Mouse (Mus musculus): Measurements from ENCODE around the gene Plch2. TPM values are rescaled to one million over a fixed set of nuclear protein-coding genes. Genes with fewer than 3 reads are reported as not detected.

Plch2 gene
- polyA plus RNA-seq, 2 experiments, result 0.04 to 0.09 TPM

- DNase-seq (ENCODE audit: low read depth in 3 of 3, low spot score in 3 of 3) (no peak), ATAC-seq (ENCODE audit: insufficient read depth) (no peak)
- no peak for TF ChIP-seq EP300 (IDR thresholded peaks at IDR 0.05; ENCODE audit: low read depth)
- TF ChIP-seq CTCF (IDR thresholded peaks at IDR 0.05; ENCODE audit: low read depth), result no peak
- WGBS (ENCODE audit: insufficient replicate concordance), result 2% methylated on average over 10 of the region's 10 CpGs
- Histone ChIP-seq H3K4me2 (ENCODE audit: low read depth) (no peak overlapping the region), H3K27ac (no peak overlapping the region), H3K27me3 (ENCODE audit: control insufficient read depth, insufficient read depth, low read length) (no peaks in the 10 kb centered on the region), H3K9ac (replicated peaks) (no peak overlapping the region), H3K9me3 (ENCODE audit: control insufficient read depth, low read length) (no peaks in the 10 kb centered on the region), H3K4me3 (ENCODE audit: insufficient read depth in 1 of 2, low read depth in 2 of 2, low read length in 2 of 2) (no peak overlapping the region), H3K36me3 (replicated peaks; ENCODE audit: control insufficient read depth, insufficient read depth, low read depth) (no peaks in the 10 kb centered on the region), H3K4me1 (replicated peaks; ENCODE audit: control insufficient read depth in 2 of 2, insufficient read depth in 2 of 2, low read length in 1 of 2) (no peaks in the 10 kb centered on the region)
Observed at GRCm38 (mm10) chr4:155019336-155019847, 37.2 kb downstream of the Plch2 start.

GRCm38 (mm10) chr4:155018601-155019335 lies 37.8 kb downstream of the Plch2 start:
- H3K27me3 ChIP-seq (ENCODE audit: control insufficient read depth, insufficient read depth, low read length), result no peaks in the 10 kb centered on the region
- 4% methylated on average over 15 of the region's 15 CpGs for WGBS (ENCODE audit: insufficient replicate concordance)
- TF ChIP-seq CTCF (IDR thresholded peaks at IDR 0.05; ENCODE audit: low read depth) (no peak), EP300 (IDR thresholded peaks at IDR 0.05; ENCODE audit: low read depth) (no peak)
- no peaks in the 10 kb centered on the region for H3K9me3 ChIP-seq (ENCODE audit: control insufficient read depth, low read length)
- H3K4me1 ChIP-seq (replicated peaks; ENCODE audit: control insufficient read depth in 2 of 2, insufficient read depth in 2 of 2, low read length in 1 of 2), result no peaks in the 10 kb centered on the region
- H3K36me3 ChIP-seq (replicated peaks; ENCODE audit: control insufficient read depth, insufficient read depth, low read depth), result no peaks in the 10 kb centered on the region
- H3K4me2 ChIP-seq (ENCODE audit: low read depth), result no peak overlapping the region
- DNase-seq (ENCODE audit: low read depth in 3 of 3, low spot score in 3 of 3) (peak in 1 of 3 experiments; percentile 4), ATAC-seq (ENCODE audit: insufficient read depth) (no peak)
- no peak overlapping the region for H3K4me3 ChIP-seq (ENCODE audit: insufficient read depth in 1 of 2, low read depth in 2 of 2, low read length in 2 of 2)
- H3K9ac ChIP-seq (replicated peaks), result no peak overlapping the region
- H3K27ac ChIP-seq, result no peak overlapping the region

- no peak overlapping the region for H3K9ac ChIP-seq (replicated peaks)
- no peak overlapping the region for H3K27ac ChIP-seq
- H3K27me3 ChIP-seq (ENCODE audit: control insufficient read depth, insufficient read depth, low read length), result no peaks in the 10 kb centered on the region
- no peak for DNase-seq (ENCODE audit: low read depth in 3 of 3, low spot score in 3 of 3)
- H3K4me1 ChIP-seq (replicated peaks; ENCODE audit: control insufficient read depth in 2 of 2, insufficient read depth in 2 of 2, low read length in 1 of 2), result no peaks in the 10 kb centered on the region
- no peaks in the 10 kb centered on the region for H3K9me3 ChIP-seq (ENCODE audit: control insufficient read depth, low read length)
- H3K36me3 ChIP-seq (replicated peaks; ENCODE audit: control insufficient read depth, insufficient read depth, low read depth), result no peaks in the 10 kb centered on the region
- ATAC-seq (ENCODE audit: insufficient read depth), result no peak
- WGBS (ENCODE audit: insufficient replicate concordance), result 49% methylated on average over 8 of the region's 8 CpGs
- no peak overlapping the region for H3K4me3 ChIP-seq (ENCODE audit: insufficient read depth in 1 of 2, low read depth in 2 of 2, low read length in 2 of 2)
- TF ChIP-seq EP300 (IDR thresholded peaks at IDR 0.05; ENCODE audit: low read depth) (no peak), CTCF (IDR thresholded peaks at IDR 0.05; ENCODE audit: low read depth) (no peak)
- H3K4me2 ChIP-seq (ENCODE audit: low read depth), result no peak overlapping the region
Observed at GRCm38 (mm10) chr4:155018066-155018465, 38.5 kb downstream of the Plch2 start.

- no peaks in the 10 kb centered on the region for H3K9me3 ChIP-seq (ENCODE audit: control insufficient read depth, low read length)
- no peak overlapping the region for H3K4me2 ChIP-seq (ENCODE audit: low read depth)
- no peaks in the 10 kb centered on the region for H3K36me3 ChIP-seq (replicated peaks; ENCODE audit: control insufficient read depth, insufficient read depth, low read depth)
- TF ChIP-seq EP300 (IDR thresholded peaks at IDR 0.05; ENCODE audit: low read depth) (no peak), CTCF (IDR thresholded peaks at IDR 0.05; ENCODE audit: low read depth) (no peak)
- no peaks in the 10 kb centered on the region for H3K4me1 ChIP-seq (replicated peaks; ENCODE audit: control insufficient read depth in 2 of 2, insufficient read depth in 2 of 2, low read length in 1 of 2)
- ATAC-seq (ENCODE audit: insufficient read depth) (no peak), DNase-seq (ENCODE audit: low read depth in 3 of 3, low spot score in 3 of 3) (no peak)
- H3K4me3 ChIP-seq (ENCODE audit: insufficient read depth in 1 of 2, low read depth in 2 of 2, low read length in 2 of 2), result no peak overlapping the region
- H3K27ac ChIP-seq, result no peak overlapping the region
- no peaks in the 10 kb centered on the region for H3K27me3 ChIP-seq (ENCODE audit: control insufficient read depth, insufficient read depth, low read length)
- H3K9ac ChIP-seq (replicated peaks), result no peak overlapping the region
- WGBS (ENCODE audit: insufficient replicate concordance), result 64% methylated on average over 11 of the region's 11 CpGs
Observed at GRCm38 (mm10) chr4:155017253-155017878, 39.2 kb downstream of the Plch2 start.

GRCm38 (mm10) chr4:155016807-155017206 lies 39.8 kb downstream of the Plch2 start:
- Histone ChIP-seq H3K27ac (no peak overlapping the region), H3K9me3 (ENCODE audit: control insufficient read depth, low read length) (no peaks in the 10 kb centered on the region), H3K4me2 (ENCODE audit: low read depth) (no peak overlapping the region), H3K4me1 (replicated peaks; ENCODE audit: control insufficient read depth in 2 of 2, insufficient read depth in 2 of 2, low read length in 1 of 2) (no peaks in the 10 kb centered on the region), H3K27me3 (ENCODE audit: control insufficient read depth, insufficient read depth, low read length) (no peaks in the 10 kb centered on the region), H3K9ac (replicated peaks) (no peak overlapping the region), H3K36me3 (replicated peaks; ENCODE audit: control insufficient read depth, insufficient read depth, low read depth) (no peaks in the 10 kb centered on the region), H3K4me3 (ENCODE audit: insufficient read depth in 1 of 2, low read depth in 2 of 2, low read length in 2 of 2) (no peak overlapping the region)
- WGBS (ENCODE audit: insufficient replicate concordance), result 53% methylated on average over 11 of the region's 11 CpGs
- no peak for ATAC-seq (ENCODE audit: insufficient read depth)
- DNase-seq (ENCODE audit: low read depth in 3 of 3, low spot score in 3 of 3), result no peak
- no peak for TF ChIP-seq EP300 (IDR thresholded peaks at IDR 0.05; ENCODE audit: low read depth)
- TF ChIP-seq CTCF (IDR thresholded peaks at IDR 0.05; ENCODE audit: low read depth), result no peak

All from liver, embryonic 14.5 days (tissue).